Mouse (Mus musculus): ENCODE measurements around the gene Rin2.

The Rin2 gene

GRCm38 (mm10) chr2:145729414-145729813 is 54.4 kb downstream of the Rin2 start:
- no peak for ATAC-seq (ENCODE audit: insufficient number of reproducible peaks, low FRiP score, low TSS enrichment)

GRCm38 (mm10) chr2:145730189-145730880 is 55.3 kb downstream of the Rin2 start:
- ATAC-seq (ENCODE audit: insufficient number of reproducible peaks, low FRiP score, low TSS enrichment) = no peak

- no peak for ATAC-seq (ENCODE audit: insufficient number of reproducible peaks, low FRiP score, low TSS enrichment)
Observed at GRCm38 (mm10) chr2:145730905-145731304, 55.9 kb downstream of the Rin2 start.

GRCm38 (mm10) chr2:145735079-145735478 is 60.1 kb downstream of the Rin2 start:
- no peak for ATAC-seq (ENCODE audit: insufficient number of reproducible peaks, low FRiP score, low TSS enrichment)

- ATAC-seq (ENCODE audit: insufficient number of reproducible peaks, low FRiP score, low TSS enrichment) = no peak
Observed at GRCm38 (mm10) chr2:145736543-145736942, 61.5 kb downstream of the Rin2 start.

GRCm38 (mm10) chr2:145737196-145737595 is 62.2 kb downstream of the Rin2 start:
- no peak for ATAC-seq (ENCODE audit: insufficient number of reproducible peaks, low FRiP score, low TSS enrichment)

- no peak for ATAC-seq (ENCODE audit: insufficient number of reproducible peaks, low FRiP score, low TSS enrichment)
Observed at GRCm38 (mm10) chr2:145740729-145741128, 65.7 kb downstream of the Rin2 start.

- ATAC-seq (ENCODE audit: insufficient number of reproducible peaks, low FRiP score, low TSS enrichment) = no peak
Observed at GRCm38 (mm10) chr2:145742795-145743710, 68.0 kb downstream of the Rin2 start.

GRCm38 (mm10) chr2:145746406-145746805 is 71.4 kb downstream of the Rin2 start:
- ATAC-seq (ENCODE audit: insufficient number of reproducible peaks, low FRiP score, low TSS enrichment) = no peak

GRCm38 (mm10) chr2:145749645-145750044 is 74.6 kb downstream of the Rin2 start:
- no peak for ATAC-seq (ENCODE audit: insufficient number of reproducible peaks, low FRiP score, low TSS enrichment)

GRCm38 (mm10) chr2:145752572-145752971 is 77.6 kb downstream of the Rin2 start:
- no peak for ATAC-seq (ENCODE audit: insufficient number of reproducible peaks, low FRiP score, low TSS enrichment)

GRCm38 (mm10) chr2:145753973-145754372 is 79.0 kb downstream of the Rin2 start:
- ATAC-seq (ENCODE audit: insufficient number of reproducible peaks, low FRiP score, low TSS enrichment) = no peak

GRCm38 (mm10) chr2:145755864-145756822 is 81.1 kb downstream of the Rin2 start:
- ATAC-seq (ENCODE audit: insufficient number of reproducible peaks, low FRiP score, low TSS enrichment) = no peak

- ATAC-seq (ENCODE audit: insufficient number of reproducible peaks, low FRiP score, low TSS enrichment) = no peak
Observed at GRCm38 (mm10) chr2:145760121-145760520, 85.1 kb downstream of the Rin2 start.

- no peak for ATAC-seq (ENCODE audit: insufficient number of reproducible peaks, low FRiP score, low TSS enrichment)
Observed at GRCm38 (mm10) chr2:145761436-145761835, 86.4 kb downstream of the Rin2 start.

GRCm38 (mm10) chr2:145769964-145770363 is 94.9 kb downstream of the Rin2 start:
- ATAC-seq (ENCODE audit: insufficient number of reproducible peaks, low FRiP score, low TSS enrichment) = no peak

- ATAC-seq (ENCODE audit: insufficient number of reproducible peaks, low FRiP score, low TSS enrichment) = no peak
Observed at GRCm38 (mm10) chr2:145770730-145771536, 95.9 kb downstream of the Rin2 start.

- ATAC-seq (ENCODE audit: insufficient number of reproducible peaks, low FRiP score, low TSS enrichment) = no peak
Observed at GRCm38 (mm10) chr2:145783247-145783646, 108.2 kb downstream of the Rin2 start.

GRCm38 (mm10) chr2:145784246-145784935 is 109.4 kb downstream of the Rin2 start:
- ATAC-seq (ENCODE audit: insufficient number of reproducible peaks, low FRiP score, low TSS enrichment) = no peak

Measured in cerebellum, adult (tissue).